Mouse (Mus musculus) liver, adult 2 months (tissue): ENCODE data around the gene Ctla4.

Source experiments
- CTCF ChIP-seq: fragments of 200-500 bp; IDR thresholded peaks from 2 replicates; pipeline ENCODE4 v1.5.1; 2011; ENCODE audit warnings: low read depth, low read length, control low read depth
- POLR2A ChIP-seq: fragments of 200-500 bp; IDR thresholded peaks from 2 replicates; pipeline ENCODE4 v1.6.1; 2011; ENCODE audit warnings: low read length, control low read depth; ENCODE audit not compliant: insufficient read depth; ENCODE audit errors: extremely low read depth

- no peak for TF ChIP-seq POLR2A
- TF ChIP-seq CTCF, result no peak
These were observed 52.2 kb downstream of the Ctla4 start for GRCm38 (mm10) chr1:60938974-60939373.
